Mouse (Mus musculus): ENCODE results near the gene Fadd.

GRCm38 (mm10) chr7:144545231-144545630 lies 37.0 kb downstream of the Fadd start:
- TF ChIP-seq CTCF (conservative IDR thresholded peaks at IDR 0.05; ENCODE audit: low read length) (no peak), NANOG (IDR thresholded peaks at IDR 0.05; ENCODE audit: borderline replicate concordance, low read length) (no peak), POU5F1 (IDR thresholded peaks at IDR 0.05; ENCODE audit: borderline replicate concordance, low read length) (no peak)

Data from E14TG2a.4 (cell line).